Mouse (Mus musculus) intestine, embryonic 16.5 days (tissue): ENCODE data around the gene Spen. TPM values are rescaled to one million over a fixed set of nuclear protein-coding genes. Genes with fewer than 3 reads are reported as not detected.

Experiments
- ATAC-seq: fragments of 200-750 bp; cut with Nextera tagmentation; 2 replicates; pipeline ENCODE4 v1.8.0; 2017; ENCODE audit warnings: moderate TSS enrichment, moderate library complexity
- H3K27ac ChIP-seq: fragments of 300-500 bp; sonication (generic); 2 replicates; pipeline ENCODE4 v1.5.1; 2014; ENCODE audit warnings: mild to moderate bottlenecking, low read length
- H3K27me3 ChIP-seq: fragments of 300-500 bp; sonication (generic); replicated peaks from 2 replicates; pipeline ENCODE4 v1.6.1; 2014; ENCODE audit warnings: low read length, control low read depth, mixed read lengths; ENCODE audit not compliant: control insufficient read depth, insufficient read depth
- H3K36me3 ChIP-seq: fragments of 300-500 bp; sonication (generic); 2 replicates; pipeline ENCODE4 v1.6.1; 2014; ENCODE audit warnings: low read length, control low read depth; ENCODE audit not compliant: control insufficient read depth, insufficient read depth
- H3K4me1 ChIP-seq: fragments of 300-500 bp; sonication (generic); 2 replicates; pipeline ENCODE4 v1.6.1; 2014; ENCODE audit warnings: low read length, control low read depth, mixed read lengths; ENCODE audit not compliant: control insufficient read depth, insufficient read depth
- H3K4me2 ChIP-seq: fragments of 300-500 bp; sonication (generic); 2 replicates; pipeline ENCODE4 v1.6.1; 2014; ENCODE audit warnings: low read depth, low read length, control low read depth
- H3K4me3 ChIP-seq: fragments of 300-500 bp; sonication (generic); 2 replicates; pipeline ENCODE4 v1.5.1; 2014; ENCODE audit warnings: mild to moderate bottlenecking, low read length
- H3K9ac ChIP-seq: fragments of 300-500 bp; sonication (generic); 2 replicates; pipeline ENCODE4 v1.6.1; 2014; ENCODE audit warnings: low read depth, low read length
- H3K9me3 ChIP-seq: fragments of 300-500 bp; sonication (generic); 2 replicates; pipeline ENCODE4 v1.6.1; 2016; ENCODE audit warnings: low read length, control low read depth; ENCODE audit not compliant: control insufficient read depth
- WGBS: fragments of 180-500 bp; shearing (Covaris S2); extraction: QIAGEN DNeasy Blood & Tissue Kit; methylation state at CpG from one replicate; pipeline ENCODE4 v1.1.7; 2014; 5-methylcytosine and 5-hydroxymethylcytosine counted together
- polyA plus RNA-seq: library from polyadenylated mRNA; unstranded; fragments of >200 nt; fragmentation: Nextera tagmentation; extraction: Ambion mirVana; gene quantifications from 2 replicates; pipeline ENCODE4 v1.2.1, GENCODE M21; 2015

Spen gene
- polyA plus RNA-seq, 1 experiment from 2014 or later = 6.3 TPM

DNA sequence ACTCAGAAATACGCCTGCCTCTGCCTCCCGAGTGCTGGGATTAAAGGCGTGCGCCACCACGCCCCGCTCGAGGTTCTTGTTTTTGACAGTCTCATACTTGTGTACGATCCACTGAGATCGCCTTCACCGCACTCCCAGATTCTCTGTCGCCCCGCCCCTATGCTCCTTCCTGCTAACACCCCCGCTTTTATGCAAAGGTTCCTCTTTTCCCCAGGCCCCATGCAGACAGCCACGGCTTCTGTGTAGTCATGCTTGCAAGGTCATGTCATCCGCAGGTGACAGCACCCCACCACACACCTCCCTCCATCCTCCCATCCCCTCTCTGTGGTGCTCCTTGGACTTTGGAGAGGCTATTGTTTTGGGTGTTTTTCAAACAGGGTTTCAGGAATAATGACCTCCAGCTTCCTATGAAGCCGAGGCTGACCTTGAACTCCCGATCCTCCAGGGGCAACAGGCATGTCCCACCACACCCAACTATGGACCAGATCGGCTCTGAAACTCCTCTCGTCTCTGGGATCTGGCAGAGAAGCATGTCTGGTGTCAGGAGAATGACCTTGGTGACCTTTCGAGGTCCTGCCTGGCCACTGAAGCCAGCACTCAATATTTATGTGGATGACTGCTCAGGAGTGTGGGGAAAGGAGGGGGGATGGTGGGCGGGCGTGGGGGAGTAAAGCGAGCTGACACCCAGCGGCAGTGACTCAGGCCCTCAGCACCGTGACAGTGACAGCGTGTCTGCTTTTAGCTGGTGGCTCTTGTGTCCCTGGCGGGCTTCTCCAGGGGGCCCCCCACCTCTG lies 118.8 kb downstream of the Spen start:
- 60% methylated on average over 27 of the region's 27 CpGs for WGBS
- H3K27me3 ChIP-seq = no peaks in the 10 kb centered on the region
- H3K9me3 ChIP-seq = no peaks in the 10 kb centered on the region
- H3K4me3 ChIP-seq = no peak overlapping the region
- no peak for ATAC-seq
- H3K36me3 ChIP-seq = no peaks in the 10 kb centered on the region
- H3K4me1 ChIP-seq = peaks cover 23% of the 10 kb centered on the region
- H3K9ac ChIP-seq = no peak overlapping the region
- H3K4me2 ChIP-seq = no peak overlapping the region
- H3K27ac ChIP-seq = no peak overlapping the region

Other genes with a start within 250 kb of the Spen start
- gene Epha2, start 237.4 kb downstream of the Spen start, polyA plus RNA-seq = 7.6 and 8.5 TPM in 2 replicates
- 1.5 and 1.6 TPM in 2 replicates for gene Fam131c, start 170.4 kb downstream of the Spen start, polyA plus RNA-seq
- 0.13 and 0.15 TPM in 2 replicates for gene Clcnka, start 139.9 kb downstream of the Spen start, polyA plus RNA-seq
- 0.24 TPM in 1 of 2 replicates, not detected in the other for gene Clcnkb, start 122.6 kb downstream of the Spen start, polyA plus RNA-seq
- gene Hspb7, start 117.8 kb downstream of the Spen start, polyA plus RNA-seq = 5.3 and 6.6 TPM in 2 replicates
- not detected in 2 replicates for gene Srarp, start 102.5 kb downstream of the Spen start, polyA plus RNA-seq
- 21.5 and 27.2 TPM in 2 replicates for gene Zbtb17, start 93.9 kb downstream of the Spen start, polyA plus RNA-seq
- gene Fblim1, start 67.5 kb upstream of the Spen start, polyA plus RNA-seq = 63.8 and 66.2 TPM in 2 replicates
- 31.7 and 36.4 TPM in 2 replicates for gene Tmem82, start 80.0 kb upstream of the Spen start, polyA plus RNA-seq
- gene Slc25a34, start 85.2 kb upstream of the Spen start, polyA plus RNA-seq = 7.4 and 10.5 TPM in 2 replicates
- gene Plekhm2, start 126.3 kb upstream of the Spen start, polyA plus RNA-seq = 5.5 and 5.9 TPM in 2 replicates
- not detected in 2 replicates for gene Rsc1a1, start 147.0 kb upstream of the Spen start, polyA plus RNA-seq
- 16.5 and 17.2 TPM in 2 replicates for gene Ddi2, start 184.8 kb upstream of the Spen start, polyA plus RNA-seq
- gene Agmat, start 208.1 kb upstream of the Spen start, polyA plus RNA-seq = 65.6 and 72.2 TPM in 2 replicates